Mouse (Mus musculus) olfactory bulb, adult 2 months (tissue): ENCODE measurements around the gene Efcab11. TPM values are rescaled to one million over a fixed set of nuclear protein-coding genes. Genes with fewer than 3 reads are reported as not detected.

Experiments
- H3K27ac ChIP-seq: fragments of 200-500 bp; 2 replicates; pipeline ENCODE4 v1.5.1; 2012; ENCODE audit warnings: low read depth, low read length; ENCODE audit not compliant: insufficient read depth
- H3K4me1 ChIP-seq: fragments of 200-500 bp; 2 replicates; pipeline ENCODE4 v1.6.1; 2012; ENCODE audit warnings: low read length; ENCODE audit not compliant: control insufficient read depth, insufficient read depth
- H3K4me3 ChIP-seq: fragments of 200-500 bp; 2 replicates; pipeline ENCODE4 v1.5.1; 2012; ENCODE audit warnings: mild to moderate bottlenecking, low read depth, low read length, moderate library complexity; ENCODE audit not compliant: insufficient read depth
- CTCF ChIP-seq: fragments of 200-500 bp; IDR thresholded peaks from 2 replicates; pipeline ENCODE4 v1.5.1; 2012; ENCODE audit warnings: low read depth, mild to moderate bottlenecking, low read length, moderate library complexity; ENCODE audit not compliant: insufficient read depth
- POLR2A ChIP-seq: fragments of 200-500 bp; IDR thresholded peaks from 2 replicates; pipeline ENCODE4 v1.6.1; 2012; ENCODE audit warnings: mild to moderate bottlenecking, low read depth, low read length, moderate library complexity; ENCODE audit not compliant: insufficient read depth
- WGBS: fragments of 180-500 bp; shearing (Covaris S2); methylation state at CpG from one replicate; pipeline ENCODE4 v1.1.7; 2018; 5-methylcytosine and 5-hydroxymethylcytosine counted together
- polyA plus RNA-seq: library from polyadenylated mRNA; stranded (reverse); fragments of >200 nt; gene quantifications from 2 replicates; pipeline ENCODE4 v1.2.4, GENCODE M21; 2012; ENCODE audit warnings: low replicate concordance; ENCODE audit not compliant: missing spikeins, insufficient read depth, insufficient read length

Gene Efcab11
- polyA plus RNA-seq, 1 experiment = not detected

GRCm38 (mm10) chr12:99652459-99652858, 231.8 kb downstream of the Efcab11 start:
- Histone ChIP-seq H3K27ac (no peak overlapping the region), H3K4me1 (peaks cover 3% of the 10 kb centered on the region; the same call in 1 of the 2 replicates), H3K4me3 (no peak overlapping the region)
- WGBS = 61% methylated on average over 6 of the region's 6 CpGs
- TF ChIP-seq POLR2A (no peak), CTCF (no peak)

GRCm38 (mm10) chr12:99649732-99650131, 234.5 kb downstream of the Efcab11 start:
- no peaks in the 10 kb centered on the region for H3K4me1 ChIP-seq
- H3K4me3 ChIP-seq = no peak overlapping the region
- no peak overlapping the region for H3K27ac ChIP-seq
- TF ChIP-seq POLR2A = no peak
- TF ChIP-seq CTCF = no peak
- 81% methylated on average over 2 of the region's 2 CpGs for WGBS

GRCm38 (mm10) chr12:99648781-99649180, 235.5 kb downstream of the Efcab11 start:
- no peak overlapping the region for H3K4me3 ChIP-seq
- H3K4me1 ChIP-seq = no peaks in the 10 kb centered on the region
- H3K27ac ChIP-seq = no peak overlapping the region
- TF ChIP-seq CTCF (no peak), POLR2A (no peak)
- WGBS = 92% methylated on average over 2 of the region's 2 CpGs

GRCm38 (mm10) chr12:99646556-99647354, 237.5 kb downstream of the Efcab11 start:
- no peak overlapping the region for H3K27ac ChIP-seq
- TF ChIP-seq CTCF (no peak), POLR2A (no peak)
- no peak overlapping the region for H3K4me3 ChIP-seq
- no peaks in the 10 kb centered on the region for H3K4me1 ChIP-seq
- WGBS = 88% methylated on average over 11 of the region's 11 CpGs

- TF ChIP-seq CTCF = no peak
- 99% methylated on average over 18 of the region's 18 CpGs for WGBS
- peaks cover 7% of the 10 kb centered on the region for H3K4me1 ChIP-seq
- H3K27ac ChIP-seq = no peak overlapping the region
- no peak overlapping the region for H3K4me3 ChIP-seq
Measured at GRCm38 (mm10) chr12:99645418-99645817, 238.8 kb downstream of the Efcab11 start.

- Histone ChIP-seq H3K4me3 (no peak overlapping the region), H3K27ac (no peak overlapping the region), H3K4me1 (peaks cover 11% of the 10 kb centered on the region)
- WGBS = 92% methylated on average over 37 of the region's 37 CpGs
- TF ChIP-seq POLR2A (no peak), CTCF (no peak)
Measured at GRCm38 (mm10) chr12:99644966-99645365, 239.3 kb downstream of the Efcab11 start.

Other genes starting within 250 kb of the Efcab11 start
- not detected in 2 replicates for gene Tdp1, start 78 bp upstream of the Efcab11 start, polyA plus RNA-seq
- not detected in 2 replicates for gene Kcnk13, start 80.1 kb upstream of the Efcab11 start, polyA plus RNA-seq
- 492 TPM in 1 of 2 replicates, not detected in the other for gene Psmc1, start 225.7 kb upstream of the Efcab11 start, polyA plus RNA-seq